Mouse (Mus musculus): Measurements from ENCODE around the gene Rc3h1.
"Not testable (repeated sequence)": the region's sequence is repeated elsewhere in the genome, so short reads cannot be mapped to it uniquely, and the experiment has no call there.

The Rc3h1 gene

GRCm38 (mm10) chr1:160967268-160967667, 61.0 kb downstream of the Rc3h1 start:
- no peak for DNase-seq

- DNase-seq, result no peak
Observed at GRCm38 (mm10) chr1:160968643-160969042, 62.4 kb downstream of the Rc3h1 start.

- no peak for DNase-seq
Observed at GRCm38 (mm10) chr1:160978071-160978735, 72.0 kb downstream of the Rc3h1 start, which contains the start of gene Serpinc1. Gene Serpinc1 (plus strand): TSS chr1:160978585.

- DNase-seq, result no peak
Observed at GRCm38 (mm10) chr1:160980021-160980420, 73.8 kb downstream of the Rc3h1 start.

GRCm38 (mm10) chr1:160980537-160981234, 74.5 kb downstream of the Rc3h1 start:
- DNase-seq, result no peak

GRCm38 (mm10) chr1:160981337-160981736, 75.1 kb downstream of the Rc3h1 start:
- DNase-seq, result no peak

GRCm38 (mm10) chr1:160982887-160983286, 76.7 kb downstream of the Rc3h1 start:
- no peak for DNase-seq

- DNase-seq, result not testable (repeated sequence)
Observed at GRCm38 (mm10) chr1:160984731-160985130, 78.5 kb downstream of the Rc3h1 start.

- DNase-seq, result no peak
Observed at GRCm38 (mm10) chr1:160985477-160985876, 79.3 kb downstream of the Rc3h1 start.

- no peak for DNase-seq
Observed at GRCm38 (mm10) chr1:160986881-160987635, 80.8 kb downstream of the Rc3h1 start.

GRCm38 (mm10) chr1:160989395-160989794, 83.2 kb downstream of the Rc3h1 start:
- DNase-seq, result no peak

- DNase-seq, result no peak
Observed at GRCm38 (mm10) chr1:160993851-160994250, 87.6 kb downstream of the Rc3h1 start.

GRCm38 (mm10) chr1:161004942-161005341, 98.7 kb downstream of the Rc3h1 start:
- DNase-seq, result no peak

- no peak for DNase-seq
Observed at GRCm38 (mm10) chr1:161005526-161005925, 99.3 kb downstream of the Rc3h1 start.

- no peak for DNase-seq
Observed at GRCm38 (mm10) chr1:161006471-161006870, 100.3 kb downstream of the Rc3h1 start.

GRCm38 (mm10) chr1:161008038-161008437, 101.8 kb downstream of the Rc3h1 start:
- DNase-seq, result no peak

GRCm38 (mm10) chr1:161010436-161010835, 104.2 kb downstream of the Rc3h1 start:
- DNase-seq, result no peak

- no peak for DNase-seq
Observed at GRCm38 (mm10) chr1:161016378-161016777, 110.2 kb downstream of the Rc3h1 start.

GRCm38 (mm10) chr1:161020051-161020450, 113.8 kb downstream of the Rc3h1 start:
- DNase-seq, result no peak

Measured in right cerebral cortex, postnatal 4 days (tissue).